Mouse (Mus musculus) small intestine, adult 2 months (tissue): ENCODE results near the gene Cd9. TPM values are rescaled to one million over a fixed set of nuclear protein-coding genes. Genes with fewer than 3 reads are reported as not detected.

Experiments
- H3K27ac ChIP-seq: fragments of 200-500 bp; 2 replicates; pipeline ENCODE4 v1.5.1; 2012; ENCODE audit warnings: low read depth, low read length, control low read depth, inconsistent platforms; ENCODE audit not compliant: insufficient read depth
- H3K27me3 ChIP-seq: fragments of 200-500 bp; 2 replicates; pipeline ENCODE4 v1.6.1; 2012; ENCODE audit warnings: mild to moderate bottlenecking, moderate library complexity, low read length, inconsistent platforms; ENCODE audit not compliant: control insufficient read depth, insufficient read depth
- H3K36me3 ChIP-seq: fragments of 200-500 bp; 2 replicates; pipeline ENCODE4 v1.6.1; 2012; ENCODE audit warnings: mild to moderate bottlenecking, low read length, control low read depth, inconsistent platforms; ENCODE audit not compliant: control insufficient read depth, insufficient read depth
- H3K4me1 ChIP-seq: fragments of 200-500 bp; 2 replicates; pipeline ENCODE4 v1.6.1; 2012; ENCODE audit warnings: low read length, inconsistent platforms, mixed read lengths; ENCODE audit not compliant: control insufficient read depth, insufficient read depth, insufficient read length
- H3K4me3 ChIP-seq: fragments of 200-500 bp; 2 replicates; pipeline ENCODE4 v1.5.1; 2012; ENCODE audit warnings: low read depth, mild to moderate bottlenecking, control low read depth, inconsistent platforms, low read length, moderate library complexity
- CTCF ChIP-seq: fragments of 200-500 bp; IDR thresholded peaks from 2 replicates; pipeline ENCODE4 v1.5.1; 2012; ENCODE audit warnings: low read depth, mild to moderate bottlenecking, control low read depth, inconsistent platforms, low read length, moderate library complexity, mixed read lengths; ENCODE audit not compliant: insufficient replicate concordance, insufficient read length; ENCODE audit errors: extremely low read depth
- POLR2A ChIP-seq: fragments of 200-500 bp; IDR thresholded peaks from 2 replicates; pipeline ENCODE4 v1.6.1; 2012; ENCODE audit warnings: low read depth, mild to moderate bottlenecking, control low read depth, inconsistent platforms, low read length, moderate library complexity
- WGBS: fragments of 180-500 bp; shearing (Covaris S2); methylation state at CpG from one replicate; pipeline ENCODE4 v1.1.7; 2018; 5-methylcytosine and 5-hydroxymethylcytosine counted together
- polyA plus RNA-seq: library from polyadenylated mRNA; depleted of rRNA; stranded (reverse); fragments of >200 nt; gene quantifications from 2 replicates; pipeline ENCODE4 v1.2.3, GENCODE M21; 2012; rRNA removed

Cd9 gene
- polyA plus RNA-seq, 1 experiment: 46.5 TPM

- peak overlapping the region; percentile 45 for H3K4me3 ChIP-seq
- no peaks in the 10 kb centered on the region for H3K36me3 ChIP-seq
- 14% methylated on average over 18 of the region's 20 CpGs for WGBS
- H3K27ac ChIP-seq: peak overlapping the region; percentile 13; the same call in 1 of the 2 replicates
- no peak for TF ChIP-seq CTCF
- H3K4me1 ChIP-seq: peaks cover 29% of the 10 kb centered on the region
- H3K27me3 ChIP-seq: no peaks in the 10 kb centered on the region
Measured at GRCm38 (mm10) chr6:125422051-125422822, 72.4 kb downstream of the Cd9 start.

- 62% methylated on average over 16 of the region's 16 CpGs for WGBS
- H3K4me1 ChIP-seq: peaks cover 24% of the 10 kb centered on the region
- no peak overlapping the region for H3K27ac ChIP-seq
- H3K27me3 ChIP-seq: no peaks in the 10 kb centered on the region
- H3K4me3 ChIP-seq: no peak overlapping the region
- TF ChIP-seq POLR2A (no peak), CTCF (no peak)
- no peaks in the 10 kb centered on the region for H3K36me3 ChIP-seq
Measured at GRCm38 (mm10) chr6:125420458-125421063, 74.0 kb downstream of the Cd9 start.

DNA sequence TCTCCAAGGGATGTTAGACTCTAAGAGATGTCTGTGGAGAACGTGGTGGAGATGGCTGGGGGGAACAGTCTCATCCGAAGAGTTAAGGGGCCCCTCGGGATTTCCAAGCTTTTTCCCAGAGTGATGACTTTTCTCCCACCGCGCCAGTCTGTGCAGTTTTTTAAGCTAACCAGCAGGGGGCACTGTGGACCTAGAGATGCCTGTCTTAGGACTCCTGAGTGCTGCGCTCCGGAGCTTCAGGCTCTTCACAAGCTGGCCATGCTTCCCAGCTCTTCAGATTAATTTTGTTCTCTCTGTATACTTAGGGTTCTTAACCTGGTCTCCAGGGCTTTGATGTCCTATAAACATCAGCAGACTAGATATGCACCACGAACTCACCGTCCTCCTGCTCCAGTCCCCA, 75.8 kb downstream of the Cd9 start:
- Histone ChIP-seq H3K36me3 (no peaks in the 10 kb centered on the region), H3K4me3 (no peak overlapping the region), H3K4me1 (peaks cover 21% of the 10 kb centered on the region), H3K27me3 (no peaks in the 10 kb centered on the region), H3K27ac (no peak overlapping the region)
- TF ChIP-seq CTCF (peak; percentile 86; the same call in 1 of the 2 replicates), POLR2A (no peak)
- WGBS: 14% methylated on average over 9 of the region's 9 CpGs

GRCm38 (mm10) chr6:125413326-125413725, 81.3 kb downstream of the Cd9 start:
- WGBS: 60% methylated on average over 9 of the region's 9 CpGs
- no peak for TF ChIP-seq CTCF
- TF ChIP-seq POLR2A: no peak
- H3K36me3 ChIP-seq: no peaks in the 10 kb centered on the region
- peaks cover 2% of the 10 kb centered on the region; the same call in 1 of the 2 replicates for H3K4me1 ChIP-seq
- no peak overlapping the region for H3K4me3 ChIP-seq
- H3K27ac ChIP-seq: no peak overlapping the region
- no peaks in the 10 kb centered on the region for H3K27me3 ChIP-seq

- H3K36me3 ChIP-seq: no peaks in the 10 kb centered on the region
- H3K27me3 ChIP-seq: no peaks in the 10 kb centered on the region
- no peak overlapping the region for H3K4me3 ChIP-seq
- TF ChIP-seq CTCF: no peak
- no peak overlapping the region for H3K27ac ChIP-seq
- peaks cover 2% of the 10 kb centered on the region; the same call in 1 of the 2 replicates for H3K4me1 ChIP-seq
- WGBS: 91% methylated on average over 6 of the region's 6 CpGs
Measured at GRCm38 (mm10) chr6:125411661-125412060, 82.9 kb downstream of the Cd9 start.

DNA sequence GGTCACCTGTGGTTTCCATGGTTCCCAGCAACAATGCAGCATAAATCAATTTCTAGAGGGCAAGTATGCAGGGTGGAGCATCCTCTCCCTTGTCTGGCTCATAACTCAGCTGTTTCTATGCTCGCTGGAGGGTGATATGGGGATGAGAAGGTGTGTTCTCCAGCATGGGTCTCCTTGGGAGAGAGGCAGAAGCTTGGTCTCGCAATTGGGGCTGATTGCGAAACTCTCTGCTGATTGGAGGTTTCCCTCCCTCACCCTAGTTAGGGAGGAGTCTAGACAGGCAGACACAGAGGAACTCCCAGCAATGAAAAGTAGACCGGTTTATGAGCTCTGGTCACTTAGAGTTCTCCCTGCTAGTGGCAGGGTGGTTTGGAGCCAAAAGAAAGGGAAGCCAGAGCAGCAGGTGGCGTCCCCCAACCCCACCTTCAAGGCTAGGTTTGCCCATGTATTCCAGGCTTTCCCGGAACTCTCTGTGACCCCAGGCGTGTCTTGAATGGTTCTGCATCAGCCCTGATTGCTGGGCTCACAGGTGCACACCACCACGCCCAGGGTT, 83.5 kb downstream of the Cd9 start:
- WGBS: 13% methylated on average over 8 of the region's 8 CpGs
- no peak for TF ChIP-seq POLR2A
- no peak for TF ChIP-seq CTCF
- H3K4me3 ChIP-seq: no peak overlapping the region
- H3K27ac ChIP-seq: no peak overlapping the region
- H3K27me3 ChIP-seq: no peaks in the 10 kb centered on the region
- peaks cover 2% of the 10 kb centered on the region; the same call in 1 of the 2 replicates for H3K4me1 ChIP-seq
- no peaks in the 10 kb centered on the region for H3K36me3 ChIP-seq

DNA sequence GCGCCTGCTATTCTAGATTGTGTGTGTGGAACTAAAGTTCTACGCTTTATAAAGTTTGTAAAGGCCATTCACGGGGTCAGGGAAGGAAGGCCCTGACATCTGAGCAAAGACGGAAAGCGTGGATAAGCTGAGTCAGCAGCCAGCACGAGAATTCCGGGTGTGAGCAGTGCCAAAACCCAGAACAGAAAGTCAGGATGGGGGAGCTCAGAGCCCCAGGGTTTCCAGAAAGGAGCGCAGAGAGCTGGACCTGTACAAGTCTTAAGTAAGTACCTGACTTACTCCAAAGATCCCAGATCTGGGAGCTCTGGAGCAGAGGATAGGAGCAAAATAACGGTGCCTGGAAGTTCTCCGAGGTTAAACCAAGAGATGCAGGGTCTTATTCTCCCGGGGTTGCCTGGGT, 84.0 kb downstream of the Cd9 start:
- WGBS: 51% methylated on average over 11 of the region's 11 CpGs
- peaks cover 5% of the 10 kb centered on the region; the same call in 1 of the 2 replicates for H3K4me1 ChIP-seq
- H3K36me3 ChIP-seq: no peaks in the 10 kb centered on the region
- TF ChIP-seq POLR2A (no peak), CTCF (no peak)
- no peak overlapping the region for H3K27ac ChIP-seq
- no peaks in the 10 kb centered on the region for H3K27me3 ChIP-seq
- no peak overlapping the region for H3K4me3 ChIP-seq

Other genes with a start within 250 kb of the Cd9 start
- gene Tuba3a, start 208.7 kb downstream of the Cd9 start, polyA plus RNA-seq: not detected in 2 replicates
- 122 and 167 TPM in 2 replicates for gene Ltbr, start 180.9 kb downstream of the Cd9 start, polyA plus RNA-seq
- gene Scnn1a, start 174.1 kb downstream of the Cd9 start, polyA plus RNA-seq: 11.7 and 11.9 TPM in 2 replicates
- gene Tnfrsf1a, start 145.4 kb downstream of the Cd9 start, polyA plus RNA-seq: 90.5 and 207 TPM in 2 replicates
- gene Plekhg6, start 114.0 kb downstream of the Cd9 start, polyA plus RNA-seq: 26.0 and 66.6 TPM in 2 replicates
- gene Vwf, start 52.0 kb upstream of the Cd9 start, polyA plus RNA-seq: 24.8 and 64.0 TPM in 2 replicates
- gene Ano2, start 195.6 kb upstream of the Cd9 start, polyA plus RNA-seq: 0.08 and 0.66 TPM in 2 replicates